Mouse (Mus musculus) E14TG2a.4 (cell line): Measurements from ENCODE around the gene Rbm3.

Experiments used
- CTCF ChIP-seq: conservative IDR thresholded peaks from 2 replicates; pipeline ENCODE4 v1.5.1; 2014; ENCODE audit warnings: low read length
- NANOG ChIP-seq: IDR thresholded peaks from 2 replicates; pipeline ENCODE4 v1.6.1; 2014; ENCODE audit warnings: borderline replicate concordance, low read length, mixed read lengths
- POU5F1 ChIP-seq: IDR thresholded peaks from 2 replicates; pipeline ENCODE4 v1.6.1; 2014; ENCODE audit warnings: low read length, borderline replicate concordance

DNA sequence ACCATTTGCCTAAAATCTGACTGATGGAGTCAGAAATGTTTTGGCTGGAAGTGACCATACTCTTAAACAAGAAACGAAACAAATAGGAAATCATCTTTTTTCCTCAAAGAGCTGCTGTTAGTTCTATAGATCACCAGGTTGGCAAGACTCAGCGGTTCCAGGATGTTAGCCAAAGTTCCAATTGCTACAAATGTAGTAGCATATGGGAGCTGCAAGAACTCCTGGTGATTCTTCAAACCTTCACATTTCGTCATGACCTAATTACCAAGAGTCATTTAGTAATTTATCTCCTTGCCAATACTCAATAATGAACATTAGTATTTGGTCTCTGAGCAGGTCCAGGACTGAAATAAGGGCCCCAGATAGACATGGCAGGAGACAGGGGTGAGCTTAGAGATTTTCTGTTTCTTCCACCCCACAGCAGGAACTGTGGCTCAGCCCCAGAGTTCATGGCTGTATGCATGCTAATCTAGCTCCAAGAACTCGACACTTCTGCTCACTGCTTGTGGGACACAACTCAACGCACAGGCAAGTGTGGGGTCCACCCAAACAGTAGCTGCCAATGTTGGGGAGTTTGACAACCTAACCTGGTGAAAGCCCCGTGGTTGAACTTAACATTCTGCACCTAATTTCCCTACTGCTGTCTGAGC, 21.7 kb downstream of the Rbm3 start:
- TF ChIP-seq CTCF = no peak
- TF ChIP-seq POU5F1 = no peak
- no peak for TF ChIP-seq NANOG
